Mouse (Mus musculus): Measurements from ENCODE around the gene Olfr870. TPM values are rescaled to one million over a fixed set of nuclear protein-coding genes. Genes with fewer than 3 reads are reported as not detected.
"Not testable (repeated sequence)": the region's sequence is repeated elsewhere in the genome, so short reads cannot be mapped to it uniquely, and the experiment has no call there.

The Olfr870 gene
- total RNA-seq (2021) = not detected
- long read RNA-seq, experiment 1 = 0 reads
- long read RNA-seq, experiment 2 = 0 reads

- intact Hi-C loops (cut with DNase I) = no loop called here
- TF ChIP-seq CTCF (IDR thresholded peaks at IDR 0.05) = no peak
- Histone ChIP-seq H3K27ac (no peak within 1 kb of the TSS), H3K4me3 (no peak within 1 kb of the TSS)
- DNase-seq (ENCODE audit: extremely low spot score in 1 of 2, low spot score in 2 of 2) = no peak
Measured at GRCm38 (mm10) chr9:20173957-20174356, at the start of gene Olfr870. Olfr870 (minus strand) TSS chr9:20174057.

- DNase-seq (ENCODE audit: extremely low spot score in 1 of 2, low spot score in 2 of 2) = no peak
- Histone ChIP-seq H3K4me3 (no peak within 1 kb of the TSS), H3K27ac (no peak within 1 kb of the TSS)
- TF ChIP-seq CTCF (IDR thresholded peaks at IDR 0.05) = no peak
- intact Hi-C loops (cut with DNase I) = no loop called here
Measured at GRCm38 (mm10) chr9:20211907-20212306, 38.0 kb upstream of the Olfr870 start, which contains the start of gene Olfr871. Olfr871 (plus strand) TSS chr9:20212207.

- intact Hi-C loops (cut with DNase I) = no loop called here
- H3K4me3 ChIP-seq = no peak overlapping the region
- no peak for TF ChIP-seq CTCF (IDR thresholded peaks at IDR 0.05)
Measured at GRCm38 (mm10) chr9:20211477-20211876, 37.6 kb upstream of the Olfr870 start.

GRCm38 (mm10) chr9:20210812-20211211, 37.0 kb upstream of the Olfr870 start:
- no peak overlapping the region for H3K27ac ChIP-seq
- intact Hi-C loops (cut with DNase I) = no loop called here
- TF ChIP-seq CTCF (IDR thresholded peaks at IDR 0.05) = no peak
- DNase-seq (ENCODE audit: extremely low spot score in 1 of 2, low spot score in 2 of 2) = no peak
- no peak overlapping the region for H3K4me3 ChIP-seq

More at GRCm38 (mm10) chr9:20211477-20211876, 37.6 kb upstream of the Olfr870 start:
- no peak overlapping the region for H3K27ac ChIP-seq
- DNase-seq (ENCODE audit: extremely low spot score in 1 of 2, low spot score in 2 of 2) = no peak

GRCm38 (mm10) chr9:20203413-20203984, 29.6 kb upstream of the Olfr870 start:
- DNase-seq (ENCODE audit: extremely low spot score in 1 of 2, low spot score in 2 of 2); H3K4me3 ChIP-seq; intact Hi-C loops (cut with DNase I); H3K27ac ChIP-seq: not testable (repeated sequence)

GRCm38 (mm10) chr9:20202131-20202530, 28.3 kb upstream of the Olfr870 start:
- H3K4me3 ChIP-seq = no peak overlapping the region
- DNase-seq (ENCODE audit: extremely low spot score in 1 of 2, low spot score in 2 of 2) = no peak
- no peak overlapping the region for H3K27ac ChIP-seq
- no peak for TF ChIP-seq CTCF (IDR thresholded peaks at IDR 0.05)
- intact Hi-C loops (cut with DNase I) = no loop called here

GRCm38 (mm10) chr9:20179463-20179862, 5.6 kb upstream of the Olfr870 start:
- no peak overlapping the region for H3K27ac ChIP-seq
- no peak overlapping the region for H3K4me3 ChIP-seq
- intact Hi-C loops (cut with DNase I) = no loop called here
- no peak for TF ChIP-seq CTCF (IDR thresholded peaks at IDR 0.05)
- DNase-seq (ENCODE audit: extremely low spot score in 1 of 2, low spot score in 2 of 2) = no peak

GRCm38 (mm10) chr9:20149706-20150105, 24.2 kb downstream of the Olfr870 start:
- Histone ChIP-seq H3K27ac (no peak overlapping the region), H3K4me3 (no peak overlapping the region)
- no peak for TF ChIP-seq CTCF (IDR thresholded peaks at IDR 0.05)
- intact Hi-C loops (cut with DNase I) = no loop called here
- no peak for DNase-seq (ENCODE audit: extremely low spot score in 1 of 2, low spot score in 2 of 2)

GRCm38 (mm10) chr9:20128709-20129108, 45.1 kb downstream of the Olfr870 start, which contains the start of gene Olfr869:
Olfr869 (plus strand) TSS chr9:20129009.
- Histone ChIP-seq H3K27ac (no peak within 1 kb of the TSS), H3K4me3 (no peak within 1 kb of the TSS)
- intact Hi-C loops (cut with DNase I) = no loop called here
- DNase-seq (ENCODE audit: extremely low spot score in 1 of 2, low spot score in 2 of 2) = no peak
- TF ChIP-seq CTCF (IDR thresholded peaks at IDR 0.05) = no peak

Other genes with a start within 250 kb of the Olfr870 start
- not detected for gene Olfr866, start 146.0 kb downstream of the Olfr870 start, total RNA-seq (2021)
- gene Olfr867, start 116.5 kb downstream of the Olfr870 start, total RNA-seq (2021) = not detected
- not detected for gene Olfr868, start 75.4 kb downstream of the Olfr870 start, total RNA-seq (2021)
- gene Olfr869, start 45.0 kb downstream of the Olfr870 start, total RNA-seq (2021) = not detected
- gene Olfr871, start 38.1 kb upstream of the Olfr870 start, total RNA-seq (2021) = not detected
- gene Olfr872, start 63.1 kb upstream of the Olfr870 start, total RNA-seq (2021) = not detected
- not detected for gene Olfr39, start 108.3 kb upstream of the Olfr870 start, total RNA-seq (2021)
- gene Olfr873, start 124.5 kb upstream of the Olfr870 start, total RNA-seq (2021) = not detected
- gene Olfr18, start 162.0 kb upstream of the Olfr870 start, total RNA-seq (2021) = not detected
- 1 to 10 TPM; 7.3 to 7.9 TPM for gene Zfp560, start 211.1 kb upstream of the Olfr870 start, total RNA-seq (2021)

Measured in left cerebral cortex, adult 2 months (tissue).